Mouse (Mus musculus): Measurements from ENCODE around the gene Prex1. TPM values are rescaled to one million over a fixed set of nuclear protein-coding genes. Genes with fewer than 3 reads are reported as not detected.

Prex1 gene
- polyA plus RNA-seq, 1 experiment from 2014 or later, result 10.4 TPM

DNA sequence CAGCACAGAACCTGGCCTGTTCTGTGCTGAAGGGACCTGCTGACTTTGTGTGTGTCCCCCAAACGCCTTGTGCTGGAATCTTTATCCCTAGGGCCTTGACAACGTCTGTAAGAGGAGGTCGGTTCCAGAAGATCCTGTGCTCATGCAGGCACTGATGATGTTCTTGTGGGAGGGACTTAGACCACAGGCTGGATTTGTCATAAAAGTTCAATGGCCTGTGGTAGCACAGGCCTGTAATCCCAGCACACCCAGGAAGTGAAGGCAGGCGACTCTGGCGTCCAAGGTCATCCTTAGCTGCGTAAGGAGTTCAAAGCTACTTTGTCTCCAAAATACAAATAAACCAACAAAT, 16.9 kb upstream of the Prex1 start:
- no peak for ATAC-seq (ENCODE audit: insufficient number of reproducible peaks, insufficient read depth, low FRiP score, low read depth)
- H3K9ac ChIP-seq (replicated peaks; ENCODE audit: low read depth, low read length), result no peak overlapping the region
- WGBS, result 61% methylated on average over 6 of the region's 6 CpGs

DNA sequence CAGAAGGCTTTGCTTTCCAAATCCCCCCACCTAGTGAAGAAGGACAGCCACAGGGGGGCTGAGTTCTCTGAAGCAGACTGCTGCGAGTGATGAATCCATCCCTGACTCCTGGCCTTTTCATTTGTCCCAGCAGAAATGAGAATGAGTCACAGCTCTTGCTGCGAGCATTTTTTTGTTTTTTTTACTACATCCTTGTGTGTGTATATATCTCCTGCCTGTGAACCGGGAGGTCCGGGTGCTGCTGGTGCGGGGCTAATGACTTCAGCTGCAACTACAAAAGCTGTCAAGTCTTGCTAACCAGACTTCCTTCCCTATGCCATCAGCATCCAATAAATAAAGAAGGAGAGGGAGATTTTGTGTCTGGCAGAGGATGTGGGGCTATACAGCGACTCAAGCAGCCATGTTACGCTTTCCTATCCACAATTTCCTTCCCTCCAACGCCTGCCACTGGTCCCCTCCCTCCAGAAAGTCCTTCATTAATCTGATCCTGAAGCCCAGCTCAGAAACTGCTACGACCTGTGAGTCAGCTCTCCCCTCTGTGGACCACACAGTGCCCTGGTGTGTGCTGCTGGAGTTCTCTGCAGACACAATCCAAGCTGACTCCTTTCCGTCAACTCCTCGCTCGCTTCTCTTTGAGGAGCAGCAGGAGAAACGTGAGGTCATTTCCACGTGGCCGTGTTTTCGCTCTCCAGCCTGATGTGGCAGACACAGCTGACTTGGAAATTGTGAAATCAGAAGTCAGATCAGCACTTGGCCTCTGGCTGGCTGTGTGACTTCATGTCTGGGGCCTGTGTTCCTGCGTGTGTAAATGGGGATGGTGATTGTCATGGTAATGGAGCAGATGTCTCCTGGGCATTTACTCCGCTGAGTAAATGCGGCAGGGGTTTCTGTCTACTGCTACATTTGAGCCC, 16.3 kb upstream of the Prex1 start:
- no peaks in the 10 kb centered on the region for H3K36me3 ChIP-seq (ENCODE audit: control insufficient read depth, insufficient read depth, low read length)
- no peak overlapping the region for H3K9ac ChIP-seq (replicated peaks; ENCODE audit: low read depth, low read length)
- no peak for ATAC-seq (ENCODE audit: insufficient number of reproducible peaks, insufficient read depth, low FRiP score, low read depth)
- no peaks in the 10 kb centered on the region for H3K27me3 ChIP-seq (ENCODE audit: control insufficient read depth, insufficient read depth, low read length)
- H3K4me3 ChIP-seq (ENCODE audit: low read depth, low read length), result no peak overlapping the region
- H3K4me1 ChIP-seq (ENCODE audit: control insufficient read depth, insufficient read depth, low read length), result peaks cover 17% of the 10 kb centered on the region
- 28% methylated on average over 19 of the region's 19 CpGs for WGBS
- peak overlapping the region; percentile 68 for H3K27ac ChIP-seq (ENCODE audit: low read length)
- peak overlapping the region; percentile 4; the same call in 1 of the 2 replicates for H3K4me2 ChIP-seq (replicated peaks; ENCODE audit: low read depth, low read length)
- H3K9me3 ChIP-seq (ENCODE audit: control insufficient read depth, low read depth, low read length), result no peaks in the 10 kb centered on the region

More for the DNA sequence above, 16.9 kb upstream of the Prex1 start:
- Histone ChIP-seq H3K4me1 (ENCODE audit: control insufficient read depth, insufficient read depth, low read length) (peaks cover 17% of the 10 kb centered on the region), H3K27ac (ENCODE audit: low read length) (peak overlapping the region; percentile 68; the same call in 1 of the 2 replicates), H3K36me3 (ENCODE audit: control insufficient read depth, insufficient read depth, low read length) (no peaks in the 10 kb centered on the region), H3K27me3 (ENCODE audit: control insufficient read depth, insufficient read depth, low read length) (no peaks in the 10 kb centered on the region), H3K4me2 (replicated peaks; ENCODE audit: low read depth, low read length) (no peak overlapping the region), H3K4me3 (ENCODE audit: low read depth, low read length) (no peak overlapping the region), H3K9me3 (ENCODE audit: control insufficient read depth, low read depth, low read length) (no peaks in the 10 kb centered on the region)

DNA sequence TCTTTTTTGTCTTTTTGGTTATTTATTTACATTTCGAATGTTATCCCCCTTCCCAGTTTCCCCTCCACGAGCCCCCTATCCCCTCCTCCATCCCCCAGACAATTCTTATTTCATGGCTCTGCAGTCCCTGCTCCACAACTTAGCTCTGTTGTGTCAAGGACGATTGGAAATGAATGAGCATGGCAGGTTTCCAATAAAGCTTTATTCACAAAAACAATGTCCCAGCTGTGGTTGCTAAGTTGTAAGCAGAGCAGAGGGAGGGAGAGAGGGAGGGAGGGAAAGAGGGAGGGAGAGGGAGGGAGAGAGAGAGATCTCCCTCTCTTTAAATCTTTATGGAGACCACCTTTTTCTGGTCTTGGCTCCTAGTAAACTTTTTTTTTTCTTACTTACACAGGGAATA, 15.4 kb upstream of the Prex1 start:
- no peak for ATAC-seq (ENCODE audit: insufficient number of reproducible peaks, insufficient read depth, low FRiP score, low read depth)
- Histone ChIP-seq H3K9ac (replicated peaks; ENCODE audit: low read depth, low read length) (no peak overlapping the region), H3K36me3 (ENCODE audit: control insufficient read depth, insufficient read depth, low read length) (no peaks in the 10 kb centered on the region), H3K4me3 (ENCODE audit: low read depth, low read length) (no peak overlapping the region), H3K4me2 (replicated peaks; ENCODE audit: low read depth, low read length) (no peak overlapping the region), H3K9me3 (ENCODE audit: control insufficient read depth, low read depth, low read length) (no peaks in the 10 kb centered on the region), H3K4me1 (ENCODE audit: control insufficient read depth, insufficient read depth, low read length) (peaks cover 17% of the 10 kb centered on the region), H3K27ac (ENCODE audit: low read length) (no peak overlapping the region), H3K27me3 (ENCODE audit: control insufficient read depth, insufficient read depth, low read length) (no peaks in the 10 kb centered on the region)
- 53% methylated on average over 3 of the region's 3 CpGs for WGBS

DNA sequence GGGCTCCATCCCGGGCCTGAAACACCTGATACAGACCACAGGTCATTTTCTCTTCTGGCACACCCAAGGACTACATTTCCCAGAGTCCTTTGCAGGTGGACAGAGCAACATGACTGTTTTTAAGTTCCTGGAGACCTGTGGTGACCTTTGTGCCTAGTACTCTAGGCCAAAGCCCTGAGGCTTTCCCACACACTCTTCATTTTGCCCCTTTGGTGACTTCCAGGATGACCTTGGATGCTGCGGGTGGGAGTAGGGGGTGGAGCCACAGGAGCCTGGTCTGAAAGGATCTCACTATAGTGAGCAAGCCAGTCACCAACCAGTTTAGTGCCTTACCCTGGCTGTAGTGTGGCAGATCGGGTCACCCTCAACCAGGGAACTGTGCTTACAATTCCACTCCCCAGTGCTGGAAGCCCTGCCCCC, 14.6 kb upstream of the Prex1 start:
- Histone ChIP-seq H3K9ac (replicated peaks; ENCODE audit: low read depth, low read length) (no peak overlapping the region), H3K4me3 (ENCODE audit: low read depth, low read length) (no peak overlapping the region), H3K36me3 (ENCODE audit: control insufficient read depth, insufficient read depth, low read length) (no peaks in the 10 kb centered on the region), H3K4me1 (ENCODE audit: control insufficient read depth, insufficient read depth, low read length) (peaks cover 17% of the 10 kb centered on the region), H3K4me2 (replicated peaks; ENCODE audit: low read depth, low read length) (no peak overlapping the region), H3K9me3 (ENCODE audit: control insufficient read depth, low read depth, low read length) (no peaks in the 10 kb centered on the region), H3K27ac (ENCODE audit: low read length) (no peak overlapping the region), H3K27me3 (ENCODE audit: control insufficient read depth, insufficient read depth, low read length) (no peaks in the 10 kb centered on the region)
- 48% methylated on average over 3 of the region's 3 CpGs for WGBS
- no peak for ATAC-seq (ENCODE audit: insufficient number of reproducible peaks, insufficient read depth, low FRiP score, low read depth)

DNA sequence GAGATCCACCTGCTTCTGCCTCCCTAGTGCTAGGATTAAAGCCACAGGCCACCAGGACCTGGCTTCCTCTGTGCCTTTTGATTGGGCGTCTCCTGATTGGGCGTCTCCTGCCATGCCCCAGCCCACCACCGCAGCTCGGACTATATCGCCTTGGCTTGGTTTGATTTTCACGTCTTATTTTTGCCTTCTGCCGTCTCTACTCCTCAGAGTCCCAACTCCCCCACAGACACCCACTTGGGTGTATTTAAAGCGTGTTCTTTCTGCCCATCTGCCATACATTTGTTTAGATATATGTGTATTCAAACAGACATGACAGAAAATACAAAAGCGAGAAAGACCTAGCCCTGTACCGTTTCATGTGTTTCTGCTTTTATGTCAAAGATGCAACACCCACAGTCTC, 14.2 kb upstream of the Prex1 start:
- 75% methylated on average over 10 of the region's 10 CpGs for WGBS
- no peaks in the 10 kb centered on the region for H3K27me3 ChIP-seq (ENCODE audit: control insufficient read depth, insufficient read depth, low read length)
- H3K4me3 ChIP-seq (ENCODE audit: low read depth, low read length), result no peak overlapping the region
- H3K9me3 ChIP-seq (ENCODE audit: control insufficient read depth, low read depth, low read length), result no peaks in the 10 kb centered on the region
- no peak overlapping the region for H3K27ac ChIP-seq (ENCODE audit: low read length)
- H3K9ac ChIP-seq (replicated peaks; ENCODE audit: low read depth, low read length), result no peak overlapping the region
- H3K4me2 ChIP-seq (replicated peaks; ENCODE audit: low read depth, low read length), result no peak overlapping the region
- ATAC-seq (ENCODE audit: insufficient number of reproducible peaks, insufficient read depth, low FRiP score, low read depth), result no peak
- H3K36me3 ChIP-seq (ENCODE audit: control insufficient read depth, insufficient read depth, low read length), result no peaks in the 10 kb centered on the region
- peaks cover 17% of the 10 kb centered on the region for H3K4me1 ChIP-seq (ENCODE audit: control insufficient read depth, insufficient read depth, low read length)

DNA sequence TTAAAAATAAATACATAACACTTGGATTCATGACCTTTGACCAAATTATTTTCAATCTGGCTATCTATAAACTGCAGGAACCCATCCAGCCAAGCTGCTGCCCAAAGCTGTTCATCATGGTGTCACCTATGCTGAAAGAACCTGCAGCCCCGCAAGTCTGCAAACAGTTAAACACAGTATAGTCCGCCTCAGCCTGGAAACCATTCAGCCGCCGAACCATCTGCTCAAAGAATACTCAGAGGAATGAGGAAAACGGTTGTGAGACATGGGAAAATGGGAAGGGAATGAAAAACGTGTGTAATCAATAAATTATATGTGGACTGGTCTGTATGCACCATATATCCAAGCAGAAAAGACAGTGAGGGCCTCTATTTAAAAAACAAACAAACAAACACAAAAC, 13.3 kb upstream of the Prex1 start:
- ATAC-seq (ENCODE audit: insufficient number of reproducible peaks, insufficient read depth, low FRiP score, low read depth), result no peak
- no peak overlapping the region for H3K4me2 ChIP-seq (replicated peaks; ENCODE audit: low read depth, low read length)
- peaks cover 17% of the 10 kb centered on the region for H3K4me1 ChIP-seq (ENCODE audit: control insufficient read depth, insufficient read depth, low read length)
- no peaks in the 10 kb centered on the region for H3K27me3 ChIP-seq (ENCODE audit: control insufficient read depth, insufficient read depth, low read length)
- no peak overlapping the region for H3K4me3 ChIP-seq (ENCODE audit: low read depth, low read length)
- no peak overlapping the region for H3K27ac ChIP-seq (ENCODE audit: low read length)
- 28% methylated on average over 6 of the region's 6 CpGs for WGBS
- H3K9ac ChIP-seq (replicated peaks; ENCODE audit: low read depth, low read length), result no peak overlapping the region
- H3K9me3 ChIP-seq (ENCODE audit: control insufficient read depth, low read depth, low read length), result no peaks in the 10 kb centered on the region
- no peaks in the 10 kb centered on the region for H3K36me3 ChIP-seq (ENCODE audit: control insufficient read depth, insufficient read depth, low read length)

DNA sequence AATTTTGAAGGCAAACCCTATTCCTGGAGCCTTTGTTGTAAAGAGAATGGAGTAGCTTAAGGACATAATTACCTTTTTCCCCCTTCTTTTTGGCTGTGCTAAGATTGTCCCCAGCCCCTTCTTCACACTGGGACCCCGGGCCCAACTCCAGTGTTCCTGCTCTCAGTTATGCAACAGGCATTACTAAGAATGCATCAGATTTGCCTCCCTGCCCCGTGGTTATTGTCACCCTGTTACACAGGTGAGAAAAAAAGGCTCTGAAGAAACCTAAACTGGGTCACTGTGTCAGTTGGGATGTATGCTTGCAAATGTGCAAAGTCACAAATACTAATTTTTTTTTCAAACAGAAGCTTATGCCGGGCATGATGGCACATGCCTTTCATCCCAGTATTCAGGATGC, 6.8 kb upstream of the Prex1 start:
- no peak overlapping the region for H3K4me3 ChIP-seq (ENCODE audit: low read depth, low read length)

DNA sequence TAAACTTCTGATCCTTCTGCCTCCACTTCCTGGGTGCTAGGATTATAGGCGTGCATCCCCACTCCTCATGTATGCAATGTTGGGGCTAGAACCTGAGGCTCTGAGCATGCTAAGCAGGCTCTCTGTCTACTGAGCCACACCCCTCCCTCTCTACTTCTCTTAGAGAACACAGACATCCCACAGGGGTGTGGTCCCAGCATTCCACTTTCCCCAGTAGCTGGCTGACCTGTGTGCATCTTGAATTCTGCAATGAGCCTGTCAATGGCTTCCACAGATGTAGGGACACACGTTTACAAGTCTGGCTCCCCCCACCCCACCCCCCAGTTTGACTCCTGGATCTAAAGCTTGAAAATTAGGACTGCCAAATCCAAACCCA, 6.3 kb upstream of the Prex1 start:
- no peak overlapping the region for H3K4me2 ChIP-seq (replicated peaks; ENCODE audit: low read depth, low read length)
- 62% methylated on average over 2 of the region's 2 CpGs for WGBS

More for the DNA sequence above, 6.8 kb upstream of the Prex1 start:
- Histone ChIP-seq H3K4me2 (replicated peaks; ENCODE audit: low read depth, low read length) (no peak overlapping the region), H3K4me1 (ENCODE audit: control insufficient read depth, insufficient read depth, low read length) (no peaks in the 10 kb centered on the region), H3K36me3 (ENCODE audit: control insufficient read depth, insufficient read depth, low read length) (no peaks in the 10 kb centered on the region), H3K9me3 (ENCODE audit: control insufficient read depth, low read depth, low read length) (no peaks in the 10 kb centered on the region), H3K27me3 (ENCODE audit: control insufficient read depth, insufficient read depth, low read length) (no peaks in the 10 kb centered on the region), H3K27ac (ENCODE audit: low read length) (no peak overlapping the region), H3K9ac (replicated peaks; ENCODE audit: low read depth, low read length) (no peak overlapping the region)
- 67% methylated on average over 3 of the region's 3 CpGs for WGBS
- no peak for ATAC-seq (ENCODE audit: insufficient number of reproducible peaks, insufficient read depth, low FRiP score, low read depth)

More for the DNA sequence above, 6.3 kb upstream of the Prex1 start:
- H3K9ac ChIP-seq (replicated peaks; ENCODE audit: low read depth, low read length), result no peak overlapping the region
- H3K4me3 ChIP-seq (ENCODE audit: low read depth, low read length), result no peak overlapping the region
- H3K36me3 ChIP-seq (ENCODE audit: control insufficient read depth, insufficient read depth, low read length), result no peaks in the 10 kb centered on the region
- no peak for ATAC-seq (ENCODE audit: insufficient number of reproducible peaks, insufficient read depth, low FRiP score, low read depth)
- H3K27ac ChIP-seq (ENCODE audit: low read length), result no peak overlapping the region
- H3K27me3 ChIP-seq (ENCODE audit: control insufficient read depth, insufficient read depth, low read length), result no peaks in the 10 kb centered on the region
- H3K9me3 ChIP-seq (ENCODE audit: control insufficient read depth, low read depth, low read length), result no peaks in the 10 kb centered on the region
- no peaks in the 10 kb centered on the region for H3K4me1 ChIP-seq (ENCODE audit: control insufficient read depth, insufficient read depth, low read length)
